In the genomic region with DNA sequence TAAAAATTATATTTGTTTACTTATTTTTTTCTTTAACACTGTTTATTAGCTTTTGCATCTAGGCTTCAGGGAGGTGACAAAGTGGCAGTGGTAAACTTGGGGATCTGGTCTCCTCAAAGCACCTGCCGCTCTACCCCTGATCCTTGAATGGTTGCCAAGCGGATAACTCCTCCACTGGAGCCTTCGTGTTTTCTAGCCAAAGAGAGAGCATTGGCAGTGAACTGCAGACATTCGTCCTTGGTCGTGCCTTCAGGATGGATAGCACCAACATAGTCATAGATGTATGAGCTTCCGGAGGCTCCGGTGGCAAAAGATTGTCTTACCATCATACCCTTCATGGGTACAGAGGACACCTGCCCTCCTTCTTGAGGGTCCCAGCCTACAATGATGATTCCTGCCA, we compare ENCODE assay signal across 22 mouse cellular contexts. TPM values are rescaled to one million over a fixed set of nuclear protein-coding genes. Genes with fewer than 3 reads are reported as not detected.
"Had no signal": no experiment of that assay in that cellular context is flagged by ENCODE, and none has a peak within 500 bp of the region (broad histone marks: within the 10 kb centered on the region; RNA-seq: fewer than 3 reads in every experiment).

No protein-coding gene starts in this region.

- DNase-seq: gastrocnemius, postnatal 14 days; gastrocnemius, postnatal 36 days; heart, adult 2 months; heart, postnatal 14 days; heart, postnatal 36 days; kidney, adult 11 months; kidney, adult 2 months; kidney, adult 9 months; kidney, postnatal 14 days; kidney, postnatal 36 days; layer of hippocampus, adult 9-11 months; left cerebral cortex, postnatal 4 days had no signal

RNA-seq across cellular contexts. Expression of gene Eras, which starts 21.7 kb away (rescaled TPM):
- total RNA-seq: gastrocnemius, adult 18-20 months; gastrocnemius, adult 8-10 months; gastrocnemius, postnatal 14 days; gastrocnemius, postnatal 36 days; heart, adult 2 months; heart, postnatal 14 days; heart, postnatal 36 days; hematopoietic stem cell, adult 5-6 weeks; hindbrain, postnatal 0 days; layer of hippocampus, adult 18-20 months; layer of hippocampus, adult 8-10 months; layer of hippocampus, postnatal 25 days; left cerebral cortex, adult 2 months; left cerebral cortex, postnatal 25 days; left cerebral cortex, postnatal 4 days; liver, adult 2 months had no signal

RNA-seq across cellular contexts. Expression of gene Gata1, which starts 27.8 kb away (rescaled TPM):
- total RNA-seq: gastrocnemius, adult 18-20 months; gastrocnemius, postnatal 36 days; heart, postnatal 14 days; hindbrain, postnatal 0 days; layer of hippocampus, adult 18-20 months; layer of hippocampus, adult 8-10 months; layer of hippocampus, postnatal 25 days; left cerebral cortex, adult 2 months; left cerebral cortex, postnatal 25 days; left cerebral cortex, postnatal 4 days had no signal

RNA-seq across cellular contexts. Expression of gene Pcsk1n, which starts 30.5 kb away (rescaled TPM):
- total RNA-seq: gastrocnemius, adult 18-20 months; gastrocnemius, adult 8-10 months; gastrocnemius, postnatal 36 days; heart, postnatal 14 days; hematopoietic stem cell, adult 5-6 weeks had no signal

RNA-seq across cellular contexts. Expression of gene Gm10490, which starts 40.7 kb away (rescaled TPM):
- total RNA-seq: gastrocnemius, adult 18-20 months; gastrocnemius, postnatal 14 days; gastrocnemius, postnatal 36 days; heart, adult 2 months; heart, postnatal 14 days; heart, postnatal 36 days; hindbrain, postnatal 0 days; layer of hippocampus, adult 18-20 months; layer of hippocampus, adult 8-10 months; layer of hippocampus, postnatal 25 days; left cerebral cortex, adult 2 months; left cerebral cortex, postnatal 25 days; left cerebral cortex, postnatal 4 days; liver, adult 2 months had no signal
